Mouse (Mus musculus) embryonic facial prominence, embryonic 13.5 days (tissue): ENCODE data around the gene Wdr25. TPM values are rescaled to one million over a fixed set of nuclear protein-coding genes. Genes with fewer than 3 reads are reported as not detected.
A peak's percentile ranks its signal among the peaks of the same experiment; 100 is the strongest.
"Not testable (repeated sequence)": the region's sequence is repeated elsewhere in the genome, so short reads cannot be mapped to it uniquely, and the experiment has no call there.

Experiments used
- ATAC-seq: fragments of 200-750 bp; cut with Nextera tagmentation; 2 replicates; pipeline ENCODE4 v1.8.0; 2017; ENCODE audit warnings: low read depth; ENCODE audit not compliant: insufficient number of reproducible peaks, insufficient read depth, low FRiP score, low TSS enrichment
- H3K27ac ChIP-seq: fragments of 300-500 bp; sonication (generic); 2 replicates; pipeline ENCODE4 v1.5.1; 2015; ENCODE audit warnings: moderate library complexity, mild to moderate bottlenecking, inconsistent platforms
- H3K27me3 ChIP-seq: fragments of 300-500 bp; sonication (generic); 2 replicates; pipeline ENCODE4 v1.6.1; 2015; ENCODE audit warnings: mild to moderate bottlenecking, inconsistent platforms
- H3K36me3 ChIP-seq: fragments of 300-500 bp; sonication (generic); 2 replicates; pipeline ENCODE4 v1.6.1; 2015; ENCODE audit warnings: mild to moderate bottlenecking, inconsistent platforms
- H3K4me1 ChIP-seq: fragments of 300-500 bp; sonication (generic); 2 replicates; pipeline ENCODE4 v1.6.1; 2015; ENCODE audit warnings: inconsistent platforms
- H3K4me2 ChIP-seq: fragments of 300-500 bp; sonication (generic); 2 replicates; pipeline ENCODE4 v1.6.1; 2015; ENCODE audit warnings: moderate library complexity, mild to moderate bottlenecking, inconsistent platforms
- H3K4me3 ChIP-seq: fragments of 300-500 bp; sonication (generic); 2 replicates; pipeline ENCODE4 v1.5.1; 2015; ENCODE audit warnings: mild to moderate bottlenecking, inconsistent platforms
- H3K9ac ChIP-seq: fragments of 300-500 bp; sonication (generic); 2 replicates; pipeline ENCODE4 v1.6.1; 2015; ENCODE audit warnings: mild to moderate bottlenecking, inconsistent platforms
- H3K9me3 ChIP-seq: fragments of 300-500 bp; sonication (generic); 2 replicates; pipeline ENCODE4 v1.6.1; 2016; ENCODE audit warnings: inconsistent platforms
- WGBS: fragments of 180-500 bp; shearing (Covaris S2); methylation state at CpG from one replicate; pipeline ENCODE4 v1.1.7; 2015; ENCODE audit warnings: mixed read lengths; 5-methylcytosine and 5-hydroxymethylcytosine counted together
- polyA plus RNA-seq: library from polyadenylated mRNA; unstranded; fragments of >200 nt; fragmentation: Nextera tagmentation; extraction: Ambion mirVana; gene quantifications from 2 replicates; pipeline ENCODE4 v1.2.1, GENCODE M21; 2015

Wdr25 gene
- polyA plus RNA-seq, result 9.6 and 10.8 TPM in 2 replicates

DNA sequence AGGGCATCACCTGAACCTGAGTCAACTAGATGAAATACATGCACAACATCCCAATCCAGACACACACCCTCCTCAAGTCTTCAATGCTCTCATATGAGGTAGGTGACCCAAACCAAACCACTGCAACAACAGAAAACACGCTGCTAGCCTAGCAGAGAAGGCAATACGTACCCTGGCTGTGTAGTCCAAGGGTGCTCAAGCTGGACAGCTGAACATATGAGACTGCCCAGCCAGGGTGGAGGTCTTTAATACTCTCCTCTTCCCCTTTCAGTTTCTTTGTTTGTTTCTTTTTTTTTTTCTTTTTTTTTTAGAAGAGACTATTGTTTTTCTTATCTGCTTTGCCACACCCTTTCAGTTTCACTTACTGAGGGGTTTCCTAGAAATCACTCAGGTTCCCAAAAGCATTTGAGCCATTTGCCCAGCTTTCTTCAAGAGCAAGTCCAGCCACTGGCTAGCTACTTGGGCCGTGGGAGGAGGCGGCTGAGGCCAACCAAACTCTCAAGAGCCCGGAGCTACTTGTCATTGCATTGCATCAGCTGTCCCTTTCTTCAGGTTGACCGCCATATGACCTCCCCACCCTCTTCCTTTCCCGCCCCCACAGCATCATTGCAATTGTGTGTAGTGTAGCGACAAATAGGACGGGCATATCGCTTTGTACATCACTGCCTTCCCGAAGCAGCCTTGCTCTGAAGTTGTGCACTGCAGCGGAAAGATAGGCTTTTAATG, at the start of gene Wdr25:
Wdr25 (plus strand) TSS at position 643 of the 726 bp plus-strand sequence.
- Histone ChIP-seq H3K4me2 (peak within 1 kb of the TSS; percentile 95), H3K27me3 (no peaks in the 10 kb centered on the region), H3K9ac (peak within 1 kb of the TSS; percentile 79), H3K36me3 (peaks cover 28% of the 10 kb centered on the region), H3K4me3 (peak within 1 kb of the TSS; percentile 86), H3K4me1 (peaks cover 21% of the 10 kb centered on the region), H3K27ac (peak within 1 kb of the TSS; percentile 13; the same call in 1 of the 2 replicates), H3K9me3 (no peaks in the 10 kb centered on the region)
- ATAC-seq, result no peak
- WGBS, result 22% methylated on average over 12 of the region's 12 CpGs

DNA sequence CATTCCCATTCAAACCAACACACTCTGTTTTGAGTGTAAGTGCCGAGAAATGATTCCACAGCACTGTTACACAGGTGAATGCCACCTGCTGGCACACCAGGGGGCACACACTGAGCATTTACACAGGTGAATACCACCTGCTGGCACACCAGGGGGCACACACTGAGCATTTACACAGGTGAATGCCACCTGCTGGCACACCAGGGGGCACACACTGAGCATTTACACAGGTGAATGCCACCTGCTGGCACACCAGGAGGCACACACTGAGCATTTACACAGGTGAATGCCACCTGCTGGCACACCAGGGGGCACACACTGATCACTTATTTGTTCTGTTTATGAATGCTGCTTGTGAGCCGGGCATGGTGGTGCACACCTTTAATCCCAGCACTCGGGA, 45.4 kb upstream of the Wdr25 start:
- not testable (repeated sequence) for H3K4me3 ChIP-seq, H3K4me2 ChIP-seq, H3K9ac ChIP-seq, H3K9me3 ChIP-seq, H3K27me3 ChIP-seq, H3K27ac ChIP-seq, H3K4me1 ChIP-seq, ATAC-seq
- WGBS, result 91% methylated on average over 3 of the region's 3 CpGs
- H3K36me3 ChIP-seq, result peaks cover 36% of the 10 kb centered on the region

DNA sequence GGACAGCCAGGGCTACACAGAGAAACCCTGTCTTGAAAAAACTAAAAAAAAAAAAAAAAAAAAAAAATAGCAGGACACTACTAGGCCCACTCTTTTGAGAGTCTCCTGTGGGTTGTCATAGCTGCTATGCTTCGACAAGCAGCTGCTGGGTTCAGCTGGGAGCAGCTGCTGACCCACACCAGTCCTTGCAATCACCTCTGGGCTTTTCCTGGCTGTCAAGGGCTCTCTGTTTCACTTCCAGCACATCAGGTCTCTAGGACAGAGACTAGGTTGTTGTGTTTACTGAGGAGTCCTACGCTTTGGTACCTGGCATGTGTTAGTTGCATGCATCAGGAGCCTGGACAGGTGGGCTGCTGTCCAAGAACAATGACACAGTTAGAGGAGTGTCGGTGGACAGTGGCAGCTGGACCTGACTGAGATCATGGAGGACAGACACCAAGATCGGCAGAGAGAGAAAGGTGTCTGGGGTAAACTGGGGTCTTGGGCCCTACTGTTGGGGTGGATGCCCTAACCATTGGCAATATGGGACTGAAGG, 43.9 kb upstream of the Wdr25 start:
- Histone ChIP-seq H3K27me3 (no peaks in the 10 kb centered on the region), H3K4me3 (no peak overlapping the region), H3K4me2 (no peak overlapping the region), H3K9me3 (no peaks in the 10 kb centered on the region), H3K27ac (no peak overlapping the region), H3K9ac (no peak overlapping the region), H3K4me1 (no peaks in the 10 kb centered on the region), H3K36me3 (peaks cover 28% of the 10 kb centered on the region)
- ATAC-seq, result no peak
- WGBS, result 82% methylated on average over 4 of the region's 4 CpGs

DNA sequence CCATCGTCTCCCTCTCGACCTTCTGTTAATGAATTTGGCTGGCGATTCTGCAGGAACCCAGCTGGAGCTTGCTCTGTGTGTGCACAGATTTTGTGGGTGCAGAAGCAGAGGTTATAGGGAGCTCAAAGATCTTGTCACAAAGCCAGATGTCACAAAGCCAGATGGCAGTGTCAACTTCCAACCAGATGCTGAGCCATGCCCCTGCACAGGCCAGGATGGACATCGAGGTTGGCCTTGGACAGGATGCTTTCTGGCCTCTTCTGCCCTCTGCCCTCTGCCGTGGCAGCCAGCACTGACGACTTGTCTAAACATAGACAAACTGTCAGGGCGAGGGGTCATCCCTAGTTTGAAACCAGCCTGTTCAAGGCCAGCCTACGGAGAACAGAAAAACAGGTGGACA, 43.3 kb upstream of the Wdr25 start:
- Histone ChIP-seq H3K4me3 (no peak overlapping the region), H3K4me2 (no peak overlapping the region), H3K4me1 (no peaks in the 10 kb centered on the region), H3K9ac (no peak overlapping the region), H3K27me3 (no peaks in the 10 kb centered on the region), H3K27ac (no peak overlapping the region), H3K9me3 (no peaks in the 10 kb centered on the region), H3K36me3 (peaks cover 24% of the 10 kb centered on the region)
- 46% methylated on average over 8 of the region's 8 CpGs for WGBS
- ATAC-seq, result no peak

DNA sequence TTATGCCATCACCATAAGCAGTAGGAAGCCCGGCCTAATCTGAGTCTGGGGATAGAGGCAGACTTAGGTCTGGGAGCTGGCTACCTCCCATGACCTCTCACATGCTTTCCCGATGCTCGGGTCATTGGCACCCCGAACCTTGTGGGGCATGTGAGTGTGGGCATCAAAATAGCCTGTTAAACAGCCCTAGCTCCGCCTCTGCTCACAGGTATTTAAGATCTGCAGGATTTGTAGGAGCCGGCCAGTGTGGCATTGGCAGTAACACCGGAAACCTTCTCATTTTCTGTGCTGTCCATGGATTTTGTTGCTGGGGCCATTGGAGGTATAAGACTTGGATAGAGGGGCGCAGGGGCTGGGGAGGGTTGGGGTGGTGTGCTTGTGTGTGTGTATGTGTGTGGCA, 42.5 kb upstream of the Wdr25 start:
- no peak for ATAC-seq
- Histone ChIP-seq H3K27ac (no peak overlapping the region), H3K9ac (no peak overlapping the region), H3K4me2 (no peak overlapping the region), H3K9me3 (no peaks in the 10 kb centered on the region), H3K4me3 (no peak overlapping the region), H3K27me3 (no peaks in the 10 kb centered on the region), H3K36me3 (peaks cover 24% of the 10 kb centered on the region), H3K4me1 (no peaks in the 10 kb centered on the region)
- WGBS, result 87% methylated on average over 8 of the region's 8 CpGs

DNA sequence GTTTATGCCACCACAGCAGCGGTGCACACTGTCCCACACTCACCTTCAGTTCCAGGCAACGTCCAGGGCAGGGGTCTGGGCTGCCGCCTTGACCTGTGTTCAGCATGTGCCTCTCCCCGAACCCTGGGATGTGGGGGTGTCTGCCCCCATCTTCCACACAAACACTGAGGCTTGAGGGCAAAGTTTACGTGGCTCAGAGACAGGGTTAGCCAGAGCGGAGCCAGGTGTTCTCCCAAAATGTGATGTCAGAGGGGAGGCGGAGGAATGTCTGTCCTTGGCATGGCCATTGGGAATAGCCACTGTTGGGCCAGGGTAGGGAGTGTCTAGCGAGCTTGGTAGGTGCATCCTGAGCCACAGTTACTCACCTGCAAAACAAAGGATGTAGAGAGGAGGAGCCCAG, 40.6 kb upstream of the Wdr25 start:
- H3K9me3 ChIP-seq, result no peaks in the 10 kb centered on the region
- no peaks in the 10 kb centered on the region for H3K27me3 ChIP-seq
- no peak overlapping the region for H3K9ac ChIP-seq
- H3K27ac ChIP-seq, result no peak overlapping the region
- H3K4me2 ChIP-seq, result no peak overlapping the region
- H3K36me3 ChIP-seq, result peaks cover 21% of the 10 kb centered on the region
- H3K4me1 ChIP-seq, result no peaks in the 10 kb centered on the region; the same call in 1 of the 2 replicates
- ATAC-seq, result no peak
- WGBS, result 90% methylated on average over 8 of the region's 8 CpGs
- H3K4me3 ChIP-seq, result no peak overlapping the region

DNA sequence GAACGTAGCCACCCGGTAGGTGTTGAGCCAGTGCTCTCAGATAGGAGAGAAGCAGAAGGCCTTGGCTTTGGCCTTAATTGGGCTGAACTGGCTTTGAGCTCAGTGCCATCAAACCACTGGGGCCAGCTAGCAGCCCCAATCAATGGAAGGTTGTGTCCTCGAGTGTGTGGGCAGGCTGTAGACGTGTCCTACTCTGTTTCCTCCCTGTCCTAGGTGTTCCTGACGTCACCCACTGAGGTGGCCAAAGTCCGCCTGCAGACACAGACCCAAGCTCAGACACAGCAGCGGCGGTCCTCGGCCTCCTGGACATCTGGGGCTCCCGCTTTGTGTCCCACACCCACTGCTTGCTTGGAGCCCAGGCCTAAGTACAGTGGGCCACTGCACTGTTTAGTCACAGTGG, 38.4 kb upstream of the Wdr25 start:
- H3K27me3 ChIP-seq, result no peaks in the 10 kb centered on the region
- H3K9me3 ChIP-seq, result no peaks in the 10 kb centered on the region
- no peak overlapping the region for H3K9ac ChIP-seq
- H3K4me1 ChIP-seq, result no peaks in the 10 kb centered on the region; the same call in 1 of the 2 replicates
- H3K4me2 ChIP-seq, result no peak overlapping the region
- no peak for ATAC-seq
- H3K36me3 ChIP-seq, result peaks cover 34% of the 10 kb centered on the region
- no peak overlapping the region for H3K4me3 ChIP-seq
- 86% methylated on average over 10 of the region's 10 CpGs for WGBS
- H3K27ac ChIP-seq, result no peak overlapping the region

DNA sequence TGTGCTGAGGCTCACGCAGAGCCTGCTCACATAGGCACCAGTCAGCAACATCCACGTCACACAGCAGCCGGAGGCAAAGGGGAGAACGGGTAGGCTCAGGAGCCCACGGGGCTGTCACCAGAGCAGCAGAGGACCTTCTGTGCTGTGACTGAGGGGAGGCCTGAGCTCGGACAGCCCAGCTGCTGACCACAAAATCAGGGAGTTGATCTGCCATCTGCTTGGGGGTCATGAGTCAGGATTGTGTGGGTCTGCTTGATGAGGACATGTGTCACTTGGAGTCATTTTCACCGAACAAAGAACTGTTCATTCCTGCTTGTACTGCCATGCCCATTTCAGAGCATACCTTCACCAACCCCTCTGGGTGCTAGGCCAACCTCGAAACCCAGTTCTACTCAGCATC, 37.2 kb upstream of the Wdr25 start:
- WGBS, result 73% methylated on average over 8 of the region's 8 CpGs
- Histone ChIP-seq H3K9me3 (no peaks in the 10 kb centered on the region), H3K4me3 (no peak overlapping the region), H3K4me1 (no peaks in the 10 kb centered on the region; the same call in 1 of the 2 replicates), H3K4me2 (no peak overlapping the region), H3K36me3 (peaks cover 45% of the 10 kb centered on the region), H3K27ac (no peak overlapping the region), H3K27me3 (no peaks in the 10 kb centered on the region), H3K9ac (no peak overlapping the region)
- no peak for ATAC-seq

DNA sequence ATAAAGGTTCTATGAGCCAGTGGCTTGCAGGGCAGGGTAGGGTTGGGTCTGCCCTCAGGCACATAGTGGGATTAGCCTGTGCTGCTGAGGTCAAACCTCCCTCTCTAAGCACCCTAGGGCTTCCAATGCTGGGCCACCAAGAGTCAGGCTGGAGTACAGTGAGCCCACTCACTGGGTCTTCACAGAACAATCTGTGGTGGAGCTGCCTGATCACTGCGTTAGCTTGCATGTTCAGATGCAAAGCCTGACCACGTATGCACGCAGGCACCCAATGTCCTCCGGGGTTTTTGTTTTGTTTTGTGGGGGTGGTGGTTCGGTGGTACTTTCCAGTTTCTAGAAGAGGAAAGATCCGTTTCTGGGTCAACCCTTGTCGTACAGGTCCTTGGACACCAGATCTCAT, 36.3 kb upstream of the Wdr25 start:
- WGBS, result 87% methylated on average over 7 of the region's 7 CpGs
- H3K9me3 ChIP-seq, result no peaks in the 10 kb centered on the region
- H3K9ac ChIP-seq, result no peak overlapping the region
- H3K4me2 ChIP-seq, result no peak overlapping the region
- no peaks in the 10 kb centered on the region; the same call in 1 of the 2 replicates for H3K4me1 ChIP-seq
- ATAC-seq, result no peak
- H3K36me3 ChIP-seq, result peaks cover 52% of the 10 kb centered on the region
- no peak overlapping the region for H3K4me3 ChIP-seq
- no peaks in the 10 kb centered on the region for H3K27me3 ChIP-seq
- no peak overlapping the region for H3K27ac ChIP-seq

DNA sequence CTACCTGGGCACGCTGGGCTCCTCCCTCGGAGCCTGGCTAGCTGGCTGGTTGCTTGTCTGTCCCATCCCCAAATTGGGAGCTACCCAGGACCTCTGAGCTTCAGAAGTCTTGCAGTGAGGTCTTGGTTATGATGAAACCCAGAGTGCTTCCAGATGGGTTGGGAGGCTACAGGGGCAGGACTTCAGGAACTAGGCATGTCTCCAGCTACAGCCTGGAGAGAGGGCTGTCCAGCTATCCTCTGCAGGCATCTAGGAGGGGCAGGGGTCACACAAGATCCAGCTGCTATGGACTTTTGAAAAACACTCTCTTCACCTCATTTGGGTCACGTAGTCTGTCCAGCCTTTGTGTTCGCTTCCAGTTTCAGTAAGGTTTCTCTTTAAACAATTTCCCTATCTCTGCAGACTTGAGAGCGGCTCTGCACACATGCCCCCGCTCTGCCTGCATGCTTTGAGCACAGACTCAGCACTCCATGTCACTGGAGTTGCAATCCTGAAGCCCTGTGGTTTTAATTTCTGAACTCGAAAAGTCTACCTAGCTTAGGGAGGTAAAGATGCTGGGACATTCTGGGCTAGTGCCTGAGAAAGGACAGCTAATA, 35.7 kb upstream of the Wdr25 start:
- WGBS, result 66% methylated on average over 7 of the region's 7 CpGs
- H3K27ac ChIP-seq, result no peak overlapping the region
- no peaks in the 10 kb centered on the region for H3K9me3 ChIP-seq
- no peaks in the 10 kb centered on the region; the same call in 1 of the 2 replicates for H3K4me1 ChIP-seq
- no peak overlapping the region for H3K4me3 ChIP-seq
- H3K4me2 ChIP-seq, result no peak overlapping the region
- H3K9ac ChIP-seq, result no peak overlapping the region
- H3K27me3 ChIP-seq, result no peaks in the 10 kb centered on the region
- no peak for ATAC-seq
- peaks cover 58% of the 10 kb centered on the region for H3K36me3 ChIP-seq

DNA sequence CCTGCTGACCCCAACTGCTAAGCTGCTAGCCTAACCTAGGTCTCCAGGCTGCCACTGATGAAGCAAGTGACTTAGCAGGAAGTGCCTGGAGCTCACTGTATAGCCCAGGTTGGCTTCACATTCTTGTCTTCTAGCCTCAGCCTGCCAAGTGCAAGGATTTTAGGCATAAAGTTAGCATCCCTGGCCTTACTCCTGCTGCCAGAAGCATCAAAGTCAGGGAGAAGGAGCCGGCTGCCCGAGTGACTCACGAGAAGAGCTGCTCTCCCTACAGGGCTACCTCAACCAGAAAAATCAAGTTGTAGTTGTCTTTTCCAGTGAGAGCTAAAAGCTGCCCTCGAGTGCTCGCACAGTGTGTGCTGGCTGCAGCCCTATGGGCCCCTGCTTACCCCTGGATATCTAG, 34.9 kb upstream of the Wdr25 start:
- ATAC-seq, result no peak
- no peak overlapping the region for H3K4me2 ChIP-seq
- H3K9ac ChIP-seq, result no peak overlapping the region
- peaks cover 66% of the 10 kb centered on the region for H3K36me3 ChIP-seq
- 85% methylated on average over 5 of the region's 5 CpGs for WGBS
- no peak overlapping the region for H3K4me3 ChIP-seq
- no peak overlapping the region for H3K27ac ChIP-seq
- H3K27me3 ChIP-seq, result no peaks in the 10 kb centered on the region
- no peaks in the 10 kb centered on the region for H3K9me3 ChIP-seq
- H3K4me1 ChIP-seq, result no peaks in the 10 kb centered on the region; the same call in 1 of the 2 replicates

DNA sequence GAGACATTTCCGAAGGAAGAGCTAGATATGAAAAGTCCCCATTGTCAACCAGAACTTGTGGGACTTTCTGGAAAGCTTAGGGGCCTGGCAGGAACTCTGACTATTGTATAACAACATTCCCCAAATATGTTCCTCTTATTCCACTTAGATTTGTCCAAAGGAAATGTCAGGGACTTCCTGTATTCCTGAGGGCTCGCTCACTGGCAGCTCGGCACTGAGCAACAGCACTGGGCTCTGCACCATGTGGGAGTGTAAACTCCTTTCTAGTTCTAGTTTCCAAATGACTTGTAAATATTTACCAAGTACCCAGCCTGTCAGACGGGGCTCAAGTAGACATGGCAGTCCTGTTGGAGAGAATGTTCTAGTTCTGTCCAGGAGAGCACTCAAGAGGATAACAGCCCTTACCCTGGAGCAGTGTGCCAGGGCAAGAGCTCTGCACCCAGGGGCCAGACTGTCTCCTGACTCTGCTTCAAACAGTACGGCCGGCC, 28.4 kb upstream of the Wdr25 start:
- WGBS, result 90% methylated on average over 6 of the region's 6 CpGs
- Histone ChIP-seq H3K36me3 (peaks cover 98% of the 10 kb centered on the region), H3K9me3 (no peaks in the 10 kb centered on the region), H3K4me2 (no peak overlapping the region), H3K4me1 (no peaks in the 10 kb centered on the region), H3K27ac (no peak overlapping the region), H3K4me3 (no peak overlapping the region), H3K9ac (no peak overlapping the region), H3K27me3 (no peaks in the 10 kb centered on the region)
- ATAC-seq, result no peak
